Mouse (Mus musculus) testis, postnatal 10 days (tissue): ENCODE measurements around the gene Cilp2.

Experiments used
- DNase-seq: peaks from one replicate; pipeline ENCODE4 v3.0.0; 2021; ENCODE audit warnings: low spot score

The Cilp2 gene

GRCm38 (mm10) chr8:69887289-69888243 lies at the start of gene Cilp2:
Gene Cilp2, minus strand, starts transcription at chr8:69887687.
- no peak for DNase-seq

- DNase-seq = no peak
Measured at GRCm38 (mm10) chr8:69936050-69936794, 48.7 kb upstream of the Cilp2 start.

- no peak for DNase-seq
Measured at GRCm38 (mm10) chr8:69935431-69935830, 47.9 kb upstream of the Cilp2 start.

- no peak for DNase-seq
Measured at GRCm38 (mm10) chr8:69934582-69934981, 47.1 kb upstream of the Cilp2 start.

GRCm38 (mm10) chr8:69933811-69934210 lies 46.3 kb upstream of the Cilp2 start:
- DNase-seq = no peak

GRCm38 (mm10) chr8:69926901-69927300 lies 39.4 kb upstream of the Cilp2 start:
- DNase-seq = no peak

GRCm38 (mm10) chr8:69923986-69924385 lies 36.5 kb upstream of the Cilp2 start:
- no peak for DNase-seq

GRCm38 (mm10) chr8:69921141-69921540 lies 33.7 kb upstream of the Cilp2 start:
- no peak for DNase-seq

GRCm38 (mm10) chr8:69919876-69920662 lies 32.6 kb upstream of the Cilp2 start:
- no peak for DNase-seq

GRCm38 (mm10) chr8:69919010-69919409 lies 31.5 kb upstream of the Cilp2 start:
- peak; percentile 80 for DNase-seq

GRCm38 (mm10) chr8:69918506-69918905 lies 31.0 kb upstream of the Cilp2 start:
- no peak for DNase-seq

- no peak for DNase-seq
Measured at GRCm38 (mm10) chr8:69915748-69916147, 28.3 kb upstream of the Cilp2 start.

- DNase-seq = no peak
Measured at GRCm38 (mm10) chr8:69914526-69914925, 27.0 kb upstream of the Cilp2 start.

GRCm38 (mm10) chr8:69912478-69913074 lies 25.1 kb upstream of the Cilp2 start:
- no peak for DNase-seq

- no peak for DNase-seq
Measured at GRCm38 (mm10) chr8:69911917-69912316, 24.4 kb upstream of the Cilp2 start.

GRCm38 (mm10) chr8:69907106-69907505 lies 19.6 kb upstream of the Cilp2 start:
- no peak for DNase-seq

GRCm38 (mm10) chr8:69906260-69906659 lies 18.8 kb upstream of the Cilp2 start:
- no peak for DNase-seq

- no peak for DNase-seq
Measured at GRCm38 (mm10) chr8:69904096-69904495, 16.6 kb upstream of the Cilp2 start.

GRCm38 (mm10) chr8:69903063-69903542 lies 15.6 kb upstream of the Cilp2 start:
- DNase-seq = peak; percentile 98

GRCm38 (mm10) chr8:69902163-69903062 lies 14.9 kb upstream of the Cilp2 start, which contains the start of the genes Tssk6, Ndufa13 and Yjefn3:
Gene Tssk6, plus strand, starts transcription at chr8:69902184.
Gene Ndufa13, minus strand, starts transcription at chr8:69902558.
Gene Yjefn3, minus strand, starts transcription at chr8:69902712.
- DNase-seq = peak; percentile 67
